ENCODE assay signal across 8 mouse cellular contexts in the genomic region with DNA sequence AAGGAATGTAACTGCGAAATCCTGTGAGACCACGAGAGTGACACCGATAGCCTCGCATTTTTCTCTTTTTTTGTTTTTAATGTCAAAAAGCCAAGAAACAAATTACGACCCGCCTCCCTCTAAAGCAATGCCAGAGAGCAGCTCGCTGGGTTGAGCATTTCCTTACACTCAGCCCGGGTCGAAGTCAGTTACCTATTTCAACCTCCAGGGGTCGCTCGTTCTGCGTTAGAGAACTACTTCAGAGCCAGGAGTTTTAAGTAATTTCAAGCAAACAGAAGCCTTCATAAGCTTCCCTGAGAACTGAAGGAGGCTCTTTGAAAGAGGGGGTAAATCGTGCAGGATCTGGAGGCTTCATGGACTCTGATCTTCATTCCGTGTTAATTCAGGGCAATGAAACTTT. TPM values are rescaled to one million over a fixed set of nuclear protein-coding genes. Genes with fewer than 3 reads are reported as not detected.
DNase-seq lines count a peak whose midpoint lies in the region; ATAC-seq lines count a peak whose summit lies in the region.

No protein-coding gene starts in this region.

- H3K4me1 ChIP-seq in intestine, embryonic 14.5 days (replicated peaks; ENCODE audit: control insufficient read depth, insufficient read depth, low read length), result no peaks in the 10 kb centered on the region

- peak; percentile 65 for ATAC-seq in intestine, embryonic 14.5 days (replicated peaks; ENCODE audit: low FRiP score, low TSS enrichment, low read depth)
- ATAC-seq in megakaryocyte-erythroid progenitor cell, adult 5-6 weeks (replicated peaks; ENCODE audit: low FRiP score, low TSS enrichment, poor library complexity, severe bottlenecking), result peak; percentile 84

- H3K9me3 ChIP-seq in intestine, embryonic 14.5 days (ENCODE audit: control insufficient read depth, low read length), result no peaks in the 10 kb centered on the region

- peak; percentile 76 to 94 for DNase-seq in adrenal gland, adult (ENCODE audit: inconsistent age in 2 of 2, low spot score in 1 of 2)
- DNase-seq in embryo, embryonic 10.5 days (ENCODE audit: low spot score), result peak; percentile 95
- DNase-seq in gastrocnemius, postnatal 36 days, result peak; percentile 70 to 73
- peak; percentile 89 for DNase-seq in intestine, embryonic 14.5 days (ENCODE audit: low spot score)
- DNase-seq in left cerebral cortex, postnatal 10 days (ENCODE audit: extremely low spot score in 1 of 2, low spot score in 2 of 2), result peak; percentile 80 to 86
- peak; percentile 78 for DNase-seq in right cerebral cortex, postnatal 25 days
- peak; percentile 76 to 84 for DNase-seq in urinary bladder, postnatal 36 days (ENCODE audit: low spot score in 2 of 2)

- intact Hi-C loops in gastrocnemius, postnatal 36 days (cut with DNase I), result loop anchor here (1.0 to 5.0 kb wide), 2 partner anchors 57 to 116 kb away; no protein-coding TSS in a partner anchor
- intact Hi-C loops in left cerebral cortex, postnatal 10 days (cut with DNase I), result no loop called here

- H3K4me3 ChIP-seq in intestine, embryonic 14.5 days (ENCODE audit: low read depth, low read length), result no peak overlapping the region

- H3K27ac ChIP-seq in intestine, embryonic 14.5 days (ENCODE audit: low read depth), result no peak overlapping the region

- H3K4me2 ChIP-seq in intestine, embryonic 14.5 days (ENCODE audit: low read length), result peak overlapping the region; percentile 45

- no peaks in the 10 kb centered on the region for H3K36me3 ChIP-seq in intestine, embryonic 14.5 days (ENCODE audit: control insufficient read depth, insufficient read depth, low read length)

- H3K9ac ChIP-seq in intestine, embryonic 14.5 days (ENCODE audit: low read length), result no peak overlapping the region

- 3% methylated on average over 14 of the region's 14 CpGs for WGBS in intestine, embryonic 14.5 days

- H3K27me3 ChIP-seq in intestine, embryonic 14.5 days (replicated peaks; ENCODE audit: control insufficient read depth, insufficient read depth, low read length), result no peaks in the 10 kb centered on the region

RNA-seq across cellular contexts. Expression of gene Mrgprh, which starts 4.3 kb away (rescaled TPM):
- total RNA-seq in gastrocnemius, postnatal 36 days (2021), result 1 to 10 TPM; 2.1 to 4.1 TPM
- polyA plus RNA-seq in intestine, embryonic 14.5 days (2014; fragmentation: Nextera tagmentation; extraction: Ambion mirVana), result not detected in 2 replicates
- total RNA-seq in left cerebral cortex, postnatal 10 days (2021), result under 1 TPM in 1 of 2 experiments, not detected in 1; 0.28 TPM
- not detected in 2 replicates for total RNA-seq in megakaryocyte-erythroid progenitor cell, adult 5-6 weeks (2014; fragmentation: Nextera tagmentation)
- total RNA-seq in megakaryocyte-erythroid progenitor cell, adult 5-6 weeks (2017), result not detected in 2 replicates

RNA-seq across cellular contexts. Expression of gene Mas1, which starts 12.2 kb away (rescaled TPM):
- under 1 TPM; 0.22 to 0.54 TPM for total RNA-seq in gastrocnemius, postnatal 36 days (2021)
- polyA plus RNA-seq in intestine, embryonic 14.5 days (2014; fragmentation: Nextera tagmentation; extraction: Ambion mirVana), result 0.64 and 1.3 TPM in 2 replicates
- total RNA-seq in left cerebral cortex, postnatal 10 days (2021), result 10 to 100 TPM; 14.6 to 16.6 TPM
- total RNA-seq in megakaryocyte-erythroid progenitor cell, adult 5-6 weeks (2014; fragmentation: Nextera tagmentation), result not detected in 2 replicates
- total RNA-seq in megakaryocyte-erythroid progenitor cell, adult 5-6 weeks (2017), result not detected in 2 replicates

RNA-seq across cellular contexts. Expression of gene Pnldc1, which starts 29.9 kb away (rescaled TPM):
- not detected for total RNA-seq in gastrocnemius, postnatal 36 days (2021)
- 0.65 and 1.4 TPM in 2 replicates for polyA plus RNA-seq in intestine, embryonic 14.5 days (2014; fragmentation: Nextera tagmentation; extraction: Ambion mirVana)
- 1 to 10 TPM; 2.0 to 2.3 TPM for total RNA-seq in left cerebral cortex, postnatal 10 days (2021)
- 12.4 TPM in 1 of 2 replicates, not detected in the other for total RNA-seq in megakaryocyte-erythroid progenitor cell, adult 5-6 weeks (2014; fragmentation: Nextera tagmentation)
- total RNA-seq in megakaryocyte-erythroid progenitor cell, adult 5-6 weeks (2017), result 0.15 TPM in 1 of 2 replicates, not detected in the other

RNA-seq across cellular contexts. Expression of gene Tcp1, which starts 35.3 kb away (rescaled TPM):
- total RNA-seq in gastrocnemius, postnatal 36 days (2021), result 100 to 1,000 TPM; 149 to 172 TPM
- polyA plus RNA-seq in intestine, embryonic 14.5 days (2014; fragmentation: Nextera tagmentation; extraction: Ambion mirVana), result 447 and 471 TPM in 2 replicates
- 100 to 1,000 TPM; 230 to 239 TPM for total RNA-seq in left cerebral cortex, postnatal 10 days (2021)
- 481 and 497 TPM in 2 replicates for total RNA-seq in megakaryocyte-erythroid progenitor cell, adult 5-6 weeks (2014; fragmentation: Nextera tagmentation)
- 1,112 and 1,392 TPM in 2 replicates for total RNA-seq in megakaryocyte-erythroid progenitor cell, adult 5-6 weeks (2017)

RNA-seq across cellular contexts. Expression of gene Mrpl18, which starts 36.0 kb away (rescaled TPM):
- 100 to 1,000 TPM in 1 of 2 experiments, 10 to 100 TPM in 1; 92.4 to 107 TPM for total RNA-seq in gastrocnemius, postnatal 36 days (2021)
- 168 TPM in 2 replicates for polyA plus RNA-seq in intestine, embryonic 14.5 days (2014; fragmentation: Nextera tagmentation; extraction: Ambion mirVana)
- 10 to 100 TPM; 48.1 to 54.4 TPM for total RNA-seq in left cerebral cortex, postnatal 10 days (2021)
- total RNA-seq in megakaryocyte-erythroid progenitor cell, adult 5-6 weeks (2014; fragmentation: Nextera tagmentation), result 165 and 221 TPM in 2 replicates
- total RNA-seq in megakaryocyte-erythroid progenitor cell, adult 5-6 weeks (2017), result 214 and 219 TPM in 2 replicates

Comparison
In these comparisons a context has a peak if more than half of its experiments do, and no peak if none do; other contexts are left out.
1. RNA of gene Mas1, which starts 12.2 kb away (total RNA-seq): 14.6 to 16.6 TPM in left cerebral cortex, postnatal 10 days; 0.22 to 0.54 TPM in gastrocnemius, postnatal 36 days and not detected in megakaryocyte-erythroid progenitor cell, adult 5-6 weeks; every median in the first group is over 10 times any median in the second.
2. Peak in every context shown above with its lines, with median percentiles within 50 percentile points of each other: DNase-seq.